Mouse (Mus musculus) midbrain, embryonic 11.5 days (tissue): Measurements from ENCODE around the gene Ctbp2. TPM values are rescaled to one million over a fixed set of nuclear protein-coding genes. Genes with fewer than 3 reads are reported as not detected.

Source experiments
- ATAC-seq: fragments of 200-750 bp; cut with Nextera tagmentation; 2 replicates; pipeline ENCODE4 v1.8.0; 2017; ENCODE audit warnings: moderate TSS enrichment, moderate library complexity; ENCODE audit not compliant: low FRiP score
- DNase-seq: peaks from one replicate; pipeline ENCODE4 v3.0.0; 2015; ENCODE audit warnings: low spot score; ENCODE audit errors: missing footprints
- H3K27ac ChIP-seq: fragments of 300-500 bp; sonication (generic); 2 replicates; pipeline ENCODE4 v1.5.1; 2014; ENCODE audit warnings: low read depth, low read length
- H3K27me3 ChIP-seq: fragments of 300-500 bp; sonication (generic); 2 replicates; pipeline ENCODE4 v1.6.1; 2014; ENCODE audit warnings: mild to moderate bottlenecking, low read length, moderate library complexity, mixed read lengths; ENCODE audit not compliant: control insufficient read depth, insufficient read depth
- H3K36me3 ChIP-seq: fragments of 300-500 bp; sonication (generic); 2 replicates; pipeline ENCODE4 v1.6.1; 2014; ENCODE audit warnings: mild to moderate bottlenecking, low read length, moderate library complexity, mixed read lengths; ENCODE audit not compliant: control insufficient read depth, insufficient read depth
- H3K4me1 ChIP-seq: fragments of 300-500 bp; sonication (generic); 2 replicates; pipeline ENCODE4 v1.6.1; 2014; ENCODE audit warnings: low read length; ENCODE audit not compliant: control insufficient read depth, insufficient read depth
- H3K4me2 ChIP-seq: fragments of 300-500 bp; sonication (generic); 2 replicates; pipeline ENCODE4 v1.6.1; 2014; ENCODE audit warnings: mild to moderate bottlenecking, moderate library complexity
- H3K4me3 ChIP-seq: fragments of 300-500 bp; sonication (generic); 2 replicates; pipeline ENCODE4 v1.5.1; 2014; ENCODE audit warnings: low read depth, low read length
- H3K9ac ChIP-seq: fragments of 300-500 bp; sonication (generic); 2 replicates; pipeline ENCODE4 v1.6.1; 2014; ENCODE audit warnings: low read length
- H3K9me3 ChIP-seq: fragments of 300-500 bp; sonication (generic); 2 replicates; pipeline ENCODE4 v1.6.1; 2016; ENCODE audit warnings: low read length; ENCODE audit not compliant: control insufficient read depth
- WGBS: fragments of 180-500 bp; shearing (Covaris S2); extraction: QIAGEN DNeasy Blood & Tissue Kit; methylation state at CpG from one replicate; pipeline ENCODE4 v1.1.7; 2014; 5-methylcytosine and 5-hydroxymethylcytosine counted together
- polyA plus RNA-seq: library from polyadenylated mRNA; unstranded; fragments of >200 nt; fragmentation: Nextera tagmentation; extraction: Ambion mirVana; gene quantifications from 2 replicates; pipeline ENCODE4 v1.2.1, GENCODE M21; 2014

The Ctbp2 gene
- polyA plus RNA-seq, 1 experiment from 2014 or later = 131 TPM

DNA sequence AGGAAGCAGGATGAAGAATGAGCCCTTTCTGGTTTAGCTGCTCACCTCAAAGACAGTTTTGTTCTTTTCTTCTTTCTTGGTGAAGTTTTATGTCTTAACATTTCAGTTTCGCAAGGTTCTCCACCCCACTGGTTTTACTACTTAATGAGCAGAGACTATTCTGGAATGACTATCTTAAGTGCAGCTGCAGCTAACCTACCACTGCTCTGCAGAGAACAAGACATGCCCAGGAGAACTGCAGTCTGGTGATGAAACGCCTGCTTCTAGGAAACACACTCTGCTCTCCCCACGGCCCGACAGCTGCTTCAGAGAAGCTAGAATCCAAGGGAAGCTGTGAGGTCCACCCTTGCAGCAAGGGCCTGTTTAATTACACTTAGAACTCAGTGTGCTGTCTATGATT lies 79.4 kb downstream of the Ctbp2 start:
- no peak overlapping the region for H3K9ac ChIP-seq
- no peaks in the 10 kb centered on the region for H3K9me3 ChIP-seq
- H3K4me1 ChIP-seq = no peaks in the 10 kb centered on the region
- no peak overlapping the region for H3K27ac ChIP-seq
- no peak overlapping the region for H3K4me3 ChIP-seq
- no peaks in the 10 kb centered on the region for H3K36me3 ChIP-seq
- no peaks in the 10 kb centered on the region for H3K27me3 ChIP-seq
- no peak overlapping the region for H3K4me2 ChIP-seq
- DNase-seq (no peak), ATAC-seq (no peak)
- WGBS = 86% methylated on average over 4 of the region's 4 CpGs

DNA sequence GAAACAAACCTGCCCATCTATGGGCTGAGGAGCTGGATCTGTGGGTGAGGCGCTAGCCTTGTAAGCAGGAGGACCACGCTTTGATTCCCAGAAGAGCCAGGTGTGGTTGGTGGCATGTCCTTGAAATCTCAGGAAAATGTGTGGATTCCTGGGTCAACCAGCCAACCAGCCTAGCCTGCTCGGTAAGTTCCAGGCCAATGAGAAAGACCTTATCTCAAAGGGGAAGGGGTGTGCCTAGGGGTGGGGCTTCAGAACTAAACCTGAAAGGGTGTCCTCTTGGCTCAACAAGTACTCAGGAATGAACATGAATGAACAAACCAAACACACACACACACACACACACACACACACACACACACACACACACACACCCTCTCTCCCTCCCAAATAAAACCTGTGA lies 82.4 kb downstream of the Ctbp2 start:
- Histone ChIP-seq H3K9ac (no peak overlapping the region), H3K36me3 (no peaks in the 10 kb centered on the region), H3K9me3 (no peaks in the 10 kb centered on the region), H3K27me3 (no peaks in the 10 kb centered on the region), H3K4me3 (no peak overlapping the region), H3K27ac (no peak overlapping the region), H3K4me2 (no peak overlapping the region), H3K4me1 (peaks cover 17% of the 10 kb centered on the region)
- no peak for DNase-seq
- WGBS = 82% methylated on average over 3 of the region's 3 CpGs
- ATAC-seq = no peak

DNA sequence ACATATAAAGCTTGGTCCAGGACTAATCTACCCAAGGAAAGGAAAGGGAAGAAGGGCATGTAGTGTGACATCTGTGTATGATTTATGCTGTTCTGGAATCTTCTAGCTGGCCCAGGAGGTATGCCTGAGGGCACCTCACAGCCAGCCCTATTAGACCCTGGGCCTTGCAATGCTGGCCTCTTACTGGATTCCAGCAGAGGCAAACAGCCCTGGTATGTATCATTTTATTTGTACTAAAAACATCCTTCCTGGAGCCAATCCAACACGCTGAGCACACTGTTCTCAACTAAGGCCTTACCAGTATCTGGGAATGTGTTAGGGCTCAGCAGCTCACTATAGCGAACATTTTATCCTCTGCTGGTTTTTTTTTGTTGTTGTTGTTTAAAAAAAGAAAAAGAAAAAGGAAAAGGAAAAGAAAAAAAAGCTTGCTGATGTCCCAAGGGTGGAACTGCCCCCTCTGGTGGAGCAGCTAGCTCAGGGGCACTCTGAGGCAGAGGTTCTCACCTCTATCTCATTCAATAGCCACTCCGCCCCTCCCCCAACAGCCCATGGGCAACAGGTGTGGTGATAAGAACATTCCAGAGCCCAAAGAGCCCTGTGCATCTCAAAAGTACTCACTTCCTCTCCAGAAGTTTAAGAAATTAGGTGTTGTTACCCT lies 83.3 kb downstream of the Ctbp2 start:
- H3K4me1 ChIP-seq = peaks cover 22% of the 10 kb centered on the region
- DNase-seq (no peak), ATAC-seq (no peak)
- H3K36me3 ChIP-seq = no peaks in the 10 kb centered on the region
- no peak overlapping the region for H3K9ac ChIP-seq
- 87% methylated on average over 3 of the region's 3 CpGs for WGBS
- H3K4me2 ChIP-seq = no peak overlapping the region
- no peak overlapping the region for H3K27ac ChIP-seq
- H3K4me3 ChIP-seq = no peak overlapping the region
- no peaks in the 10 kb centered on the region for H3K27me3 ChIP-seq
- H3K9me3 ChIP-seq = no peaks in the 10 kb centered on the region

DNA sequence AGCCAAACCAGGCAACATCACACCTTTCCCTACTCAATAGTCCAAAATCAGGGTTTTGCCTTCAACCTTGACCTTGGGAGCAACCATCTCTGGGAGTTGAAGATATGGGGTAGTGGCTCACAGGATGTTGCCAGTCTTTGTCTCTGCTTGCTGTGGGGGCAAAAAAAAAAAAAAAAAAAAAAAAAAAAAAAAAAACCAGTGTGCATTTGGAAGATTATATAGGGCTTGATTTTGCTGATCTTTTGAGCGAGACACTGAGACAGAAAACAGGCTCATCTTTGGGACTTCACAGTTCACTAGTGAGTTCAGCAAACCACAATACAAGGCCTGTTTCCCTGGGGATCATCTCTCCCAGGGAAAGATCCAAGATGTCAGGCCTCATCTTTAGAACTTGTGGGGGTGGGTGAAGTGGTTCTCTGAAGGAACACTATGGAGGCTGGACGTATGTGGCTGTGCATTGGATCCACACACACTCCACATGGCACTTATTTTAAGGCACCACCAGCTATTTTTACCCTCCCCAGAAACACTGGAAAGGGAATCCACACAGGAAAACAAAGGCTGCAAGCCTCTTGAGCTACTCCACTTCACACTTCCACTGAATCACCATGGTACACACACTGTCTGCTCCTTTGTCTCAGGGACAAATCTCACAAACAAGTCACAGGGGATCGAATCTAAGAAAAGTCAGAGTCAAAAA lies 84.4 kb downstream of the Ctbp2 start:
- ATAC-seq = no peak
- Histone ChIP-seq H3K4me2 (no peak overlapping the region), H3K27ac (no peak overlapping the region), H3K9ac (no peak overlapping the region), H3K4me3 (no peak overlapping the region), H3K9me3 (no peaks in the 10 kb centered on the region), H3K36me3 (no peaks in the 10 kb centered on the region), H3K4me1 (peaks cover 29% of the 10 kb centered on the region), H3K27me3 (no peaks in the 10 kb centered on the region)
- 82% methylated on average over 3 of the region's 3 CpGs for WGBS
- DNase-seq = no peak

DNA sequence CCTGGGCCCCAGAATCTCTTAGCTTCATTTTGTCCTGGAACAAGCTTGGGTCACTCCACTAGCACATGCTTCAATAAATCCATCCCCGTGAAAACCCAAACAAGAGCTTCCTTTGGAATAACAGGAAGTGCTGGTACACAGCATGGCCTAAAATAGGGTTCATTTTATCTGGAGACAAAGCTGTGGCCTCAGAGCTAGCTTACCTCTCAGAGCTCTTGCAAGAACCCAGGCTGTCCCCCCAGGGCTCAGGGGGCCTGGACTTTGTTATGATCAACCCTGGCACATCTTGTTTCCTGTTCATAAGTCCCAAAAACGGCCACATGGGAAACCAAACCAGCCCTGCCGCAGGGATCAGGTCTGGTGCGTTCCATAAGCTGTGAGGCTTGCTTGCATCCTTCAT lies 86.5 kb downstream of the Ctbp2 start:
- no peak overlapping the region for H3K4me2 ChIP-seq
- peak overlapping the region; percentile 15; the same call in 1 of the 2 replicates for H3K27ac ChIP-seq
- DNase-seq (no peak), ATAC-seq (no peak)
- no peaks in the 10 kb centered on the region for H3K9me3 ChIP-seq
- no peak overlapping the region for H3K9ac ChIP-seq
- H3K36me3 ChIP-seq = no peaks in the 10 kb centered on the region
- H3K27me3 ChIP-seq = no peaks in the 10 kb centered on the region
- no peak overlapping the region for H3K4me3 ChIP-seq
- peaks cover 42% of the 10 kb centered on the region for H3K4me1 ChIP-seq
- WGBS = 57% methylated on average over 4 of the region's 4 CpGs

DNA sequence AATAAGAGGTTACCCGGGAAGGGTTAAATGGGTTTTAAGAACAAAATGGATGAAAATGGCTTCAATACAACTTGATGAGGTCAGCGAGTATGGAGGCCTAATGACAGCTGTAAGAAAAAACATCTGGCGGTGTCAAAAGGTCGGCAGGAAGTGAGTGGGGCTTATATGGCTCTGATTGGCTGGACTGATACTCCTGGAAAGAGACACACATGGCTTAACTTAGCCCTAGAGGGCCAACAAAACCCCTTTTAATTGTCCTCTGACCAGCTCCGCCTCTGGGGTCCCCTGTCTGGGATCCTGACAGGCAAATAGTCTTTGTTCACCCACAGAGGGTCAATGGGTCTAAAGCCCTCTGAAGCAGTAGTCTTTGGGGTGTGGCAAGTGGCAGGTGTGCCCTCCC lies 86.9 kb downstream of the Ctbp2 start:
- peaks cover 42% of the 10 kb centered on the region for H3K4me1 ChIP-seq
- H3K27ac ChIP-seq = peak overlapping the region; percentile 15; the same call in 1 of the 2 replicates

DNA sequence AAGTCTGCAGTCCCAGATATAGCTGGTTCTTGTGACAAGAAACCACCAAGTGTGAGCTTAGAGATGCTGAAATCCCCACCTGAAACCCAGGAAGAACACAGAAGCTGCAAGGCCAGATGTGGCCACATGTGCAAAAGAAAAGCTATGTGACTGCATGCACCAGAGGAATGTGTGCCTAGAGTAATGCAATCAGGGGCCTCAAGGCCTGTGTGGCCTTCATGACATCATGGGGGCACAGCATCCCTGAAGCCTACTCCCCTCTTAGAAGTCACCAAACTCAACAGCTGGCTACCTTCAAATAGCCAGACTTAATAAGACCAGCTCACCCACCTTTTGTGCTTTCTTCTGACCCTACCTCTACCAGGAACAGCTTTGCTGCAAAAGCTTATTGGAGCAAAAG lies 88.3 kb downstream of the Ctbp2 start:
- no peak for ATAC-seq
- no peak for DNase-seq
- H3K27me3 ChIP-seq = no peaks in the 10 kb centered on the region
- H3K9ac ChIP-seq = no peak overlapping the region
- no peaks in the 10 kb centered on the region for H3K9me3 ChIP-seq
- peaks cover 42% of the 10 kb centered on the region for H3K4me1 ChIP-seq
- no peak overlapping the region for H3K4me3 ChIP-seq
- no peaks in the 10 kb centered on the region for H3K36me3 ChIP-seq
- H3K27ac ChIP-seq = no peak overlapping the region
- H3K4me2 ChIP-seq = no peak overlapping the region

More for the DNA sequence above, 86.9 kb downstream of the Ctbp2 start:
- 40% methylated on average over 5 of the region's 5 CpGs for WGBS
- DNase-seq (peak; percentile 87), ATAC-seq (no peak)
- H3K9ac ChIP-seq = no peak overlapping the region
- H3K9me3 ChIP-seq = no peaks in the 10 kb centered on the region
- no peaks in the 10 kb centered on the region for H3K36me3 ChIP-seq
- no peaks in the 10 kb centered on the region for H3K27me3 ChIP-seq
- H3K4me2 ChIP-seq = no peak overlapping the region
- H3K4me3 ChIP-seq = no peak overlapping the region

DNA sequence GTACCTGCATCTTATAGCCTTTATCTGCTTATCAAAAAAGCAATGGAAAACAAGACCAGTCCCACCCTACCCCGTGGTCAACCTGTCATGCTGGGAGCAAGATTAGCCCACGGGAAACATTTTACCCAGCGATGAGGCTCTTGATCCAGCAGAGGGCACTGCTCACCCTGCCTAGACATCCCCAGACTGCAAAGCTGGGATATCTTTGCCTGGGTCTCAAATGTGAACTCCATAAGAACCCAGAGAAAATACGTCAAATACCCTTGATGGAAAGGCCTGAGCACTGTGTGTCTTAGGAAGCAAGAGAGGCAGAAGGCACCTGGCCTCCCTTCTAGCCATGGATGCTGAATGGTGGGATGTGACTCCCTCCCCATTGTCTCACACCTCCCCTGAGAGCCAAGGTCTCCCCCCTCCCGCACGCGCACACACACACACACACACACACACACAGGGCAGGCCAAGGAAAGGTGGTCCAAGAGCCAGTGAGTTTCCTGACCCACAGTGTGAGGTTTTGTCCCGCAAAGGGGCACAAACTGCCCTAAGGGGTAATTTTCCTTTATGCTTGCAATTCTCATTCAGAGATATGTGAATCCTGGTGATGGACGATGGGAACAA lies 91.5 kb downstream of the Ctbp2 start:
- no peaks in the 10 kb centered on the region for H3K36me3 ChIP-seq
- ATAC-seq (peak; percentile 80), DNase-seq (peak; percentile 94)
- peak overlapping the region; percentile 22; the same call in 1 of the 2 replicates for H3K27ac ChIP-seq
- H3K4me1 ChIP-seq = peaks cover 34% of the 10 kb centered on the region
- H3K4me3 ChIP-seq = no peak overlapping the region
- no peak overlapping the region for H3K4me2 ChIP-seq
- no peaks in the 10 kb centered on the region for H3K27me3 ChIP-seq
- H3K9me3 ChIP-seq = no peaks in the 10 kb centered on the region
- H3K9ac ChIP-seq = no peak overlapping the region
- WGBS = 47% methylated on average over 9 of the region's 9 CpGs

DNA sequence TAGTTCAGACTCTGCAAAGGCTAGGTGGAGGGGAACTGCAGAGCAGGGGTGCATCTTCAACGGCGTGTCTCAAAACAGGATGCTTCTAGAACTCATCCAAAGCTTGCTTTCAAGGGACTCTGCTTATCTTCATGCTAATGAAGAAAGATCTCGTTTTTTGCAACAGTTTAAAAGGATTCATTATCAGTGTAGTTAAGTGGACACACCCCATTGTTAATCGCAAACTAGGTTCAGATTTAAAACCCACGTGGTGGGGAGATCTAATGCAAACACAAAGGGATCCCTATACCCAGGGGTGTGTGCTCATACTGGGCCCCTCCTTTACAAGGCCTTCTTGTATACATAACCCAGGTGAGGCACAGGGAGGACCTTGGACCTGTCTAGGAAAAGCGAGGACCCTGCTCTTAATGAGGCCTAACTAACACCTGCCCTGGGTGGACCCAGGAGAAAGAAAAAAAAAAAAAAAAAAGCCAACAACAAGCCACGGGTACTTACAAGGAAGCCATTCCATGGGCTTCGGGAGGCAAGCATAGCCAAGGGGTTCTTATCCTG lies 94.6 kb downstream of the Ctbp2 start:
- H3K4me2 ChIP-seq = no peak overlapping the region
- H3K4me3 ChIP-seq = no peak overlapping the region
- DNase-seq (no peak), ATAC-seq (no peak)
- H3K9ac ChIP-seq = no peak overlapping the region
- H3K27me3 ChIP-seq = no peaks in the 10 kb centered on the region
- no peak overlapping the region for H3K27ac ChIP-seq
- no peaks in the 10 kb centered on the region for H3K9me3 ChIP-seq
- no peaks in the 10 kb centered on the region for H3K36me3 ChIP-seq
- H3K4me1 ChIP-seq = peaks cover 16% of the 10 kb centered on the region
- WGBS = 81% methylated on average over 8 of the region's 8 CpGs
